Comparison of ENCODE assay signal across 8 mouse cellular contexts in the genomic region with DNA sequence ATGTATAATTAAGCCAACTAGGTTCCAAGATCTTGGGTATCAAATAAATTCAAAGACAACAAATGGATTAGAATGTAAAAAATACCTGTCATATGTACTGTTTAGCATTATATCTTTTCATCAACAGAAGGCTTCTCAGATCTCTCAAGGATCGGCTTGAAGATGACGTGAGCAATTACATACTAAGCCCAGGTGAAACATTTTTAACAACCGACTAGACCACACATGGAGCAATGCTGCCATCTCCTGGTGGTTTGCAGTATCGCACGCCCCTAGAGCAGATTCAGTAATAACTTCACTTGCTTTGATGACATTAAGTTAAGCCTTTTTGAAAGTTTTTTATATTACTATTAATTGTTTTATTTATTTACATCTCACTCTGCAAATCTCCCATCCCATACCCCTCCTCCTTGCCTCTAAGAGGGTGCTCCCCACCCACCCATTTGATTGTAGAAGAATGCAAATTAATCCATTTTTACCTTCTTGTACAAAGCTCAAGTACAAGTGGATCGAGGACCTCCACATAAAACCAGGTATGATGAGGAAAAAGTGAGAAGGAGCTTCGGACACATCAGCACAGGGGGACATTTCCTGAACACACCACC. TPM values are rescaled to one million over a fixed set of nuclear protein-coding genes. Genes with fewer than 3 reads are reported as not detected.
DNase-seq lines count a peak whose midpoint lies in the region; ATAC-seq and TF ChIP-seq lines count a peak whose summit lies in the region.

No protein-coding gene starts in this region.

- no peak for TF ChIP-seq POLR2A in bone marrow macrophage, adult 2 months (IDR thresholded peaks at IDR 0.05; ENCODE audit: borderline replicate concordance, low read depth, low read length)
- TF ChIP-seq POLR2A in embryonic fibroblast, embryonic 13.5 days (IDR thresholded peaks at IDR 0.05; ENCODE audit: low read depth, low read length) = no peak

- intact Hi-C loops in left cerebral cortex, adult 2 months (cut with DNase I) = loop anchor here (1.0 to 10.0 kb wide), 6 partner anchors 88 to 559 kb away; a partner anchor contains a TSS

- no peak overlapping the region for H3K9ac ChIP-seq in kidney, embryonic 15.5 days
- H3K9ac ChIP-seq in hindbrain, postnatal 0 days (replicated peaks; ENCODE audit: low read length) = no peak overlapping the region
- no peak overlapping the region for H3K9ac ChIP-seq in midbrain, embryonic 13.5 days (replicated peaks)

- H3K4me2 ChIP-seq in kidney, embryonic 15.5 days = no peak overlapping the region
- H3K4me2 ChIP-seq in hindbrain, postnatal 0 days (ENCODE audit: low read depth, low read length) = peak overlapping the region; percentile 37
- H3K4me2 ChIP-seq in midbrain, embryonic 13.5 days (replicated peaks) = no peak overlapping the region

- no peaks in the 10 kb centered on the region for H3K4me1 ChIP-seq in kidney, embryonic 15.5 days
- H3K4me1 ChIP-seq in bone marrow macrophage, adult 2 months (ENCODE audit: control insufficient read depth, insufficient read depth, low read length) = no peaks in the 10 kb centered on the region
- no peaks in the 10 kb centered on the region for H3K4me1 ChIP-seq in embryonic fibroblast, embryonic 13.5 days (ENCODE audit: control insufficient read depth, insufficient read depth, low read length)
- no peaks in the 10 kb centered on the region for H3K4me1 ChIP-seq in hindbrain, postnatal 0 days (ENCODE audit: insufficient read depth, low read length)
- H3K4me1 ChIP-seq in midbrain, embryonic 13.5 days (replicated peaks) = no peaks in the 10 kb centered on the region

- H3K27ac ChIP-seq in kidney, embryonic 15.5 days = no peak overlapping the region
- no peak overlapping the region for H3K27ac ChIP-seq in bone marrow macrophage, adult 2 months (ENCODE audit: insufficient read depth, low read depth, low read length)
- H3K27ac ChIP-seq in embryonic fibroblast, embryonic 13.5 days (ENCODE audit: insufficient read depth, low read length) = no peak overlapping the region
- H3K27ac ChIP-seq in hindbrain, postnatal 0 days = no peak overlapping the region
- H3K27ac ChIP-seq in left cerebral cortex, adult 2 months = no peak overlapping the region
- H3K27ac ChIP-seq in midbrain, embryonic 13.5 days = no peak overlapping the region

- no peaks in the 10 kb centered on the region for H3K9me3 ChIP-seq in kidney, embryonic 15.5 days (replicated peaks)
- no peaks in the 10 kb centered on the region for H3K9me3 ChIP-seq in hindbrain, postnatal 0 days (ENCODE audit: low read length)
- no peaks in the 10 kb centered on the region for H3K9me3 ChIP-seq in midbrain, embryonic 13.5 days

- 13% methylated on average over 7 of the region's 7 CpGs for WGBS in kidney, embryonic 15.5 days
- 15% methylated on average over 7 of the region's 7 CpGs for WGBS in hindbrain, postnatal 0 days
- 16% methylated on average over 7 of the region's 7 CpGs for WGBS in midbrain, embryonic 13.5 days

- H3K4me3 ChIP-seq in kidney, embryonic 15.5 days (replicated peaks) = no peak overlapping the region
- no peak overlapping the region for H3K4me3 ChIP-seq in bone marrow macrophage, adult 2 months (ENCODE audit: insufficient read depth, low read length)
- no peak overlapping the region for H3K4me3 ChIP-seq in embryonic fibroblast, embryonic 13.5 days (ENCODE audit: insufficient read depth, low read length)
- H3K4me3 ChIP-seq in hindbrain, postnatal 0 days (ENCODE audit: low read length) = no peak overlapping the region
- H3K4me3 ChIP-seq in left cerebral cortex, adult 2 months = peak overlapping the region; percentile 7; the same call in 1 of the 2 replicates
- H3K4me3 ChIP-seq in midbrain, embryonic 13.5 days (replicated peaks) = no peak overlapping the region

- peak; percentile 61; the same call in 1 of the 2 replicates for TF ChIP-seq CTCF in bone marrow macrophage, adult 2 months (IDR thresholded peaks at IDR 0.05; ENCODE audit: low read depth, low read length)
- TF ChIP-seq CTCF in embryonic fibroblast, embryonic 13.5 days (IDR thresholded peaks at IDR 0.05; ENCODE audit: borderline replicate concordance, insufficient read depth, low read length) = peak; percentile 78; the same call in 1 of the 2 replicates
- peak; percentile 98 for TF ChIP-seq CTCF in hindbrain, postnatal 0 days (IDR thresholded peaks at IDR 0.05; ENCODE audit: low read depth)
- TF ChIP-seq CTCF in left cerebral cortex, adult 2 months (IDR thresholded peaks at IDR 0.05) = peak; percentile 99

- no peak for ATAC-seq in kidney, embryonic 15.5 days (replicated peaks; ENCODE audit: low FRiP score)
- peak; percentile 69 for ATAC-seq in hindbrain, postnatal 0 days
- peak; percentile 60 for ATAC-seq in midbrain, embryonic 13.5 days

- DNase-seq in kidney, adult 18-20 months = peak; percentile 70
- DNase-seq in hindbrain, postnatal 0 days (ENCODE audit: low spot score) = peak; percentile 84
- DNase-seq in left cerebral cortex, adult 2 months (ENCODE audit: extremely low spot score in 1 of 2, low spot score in 2 of 2) = peak; percentile 49 to 68
- peak; percentile 14 to 31 for DNase-seq in spleen, postnatal 36 days (ENCODE audit: low spot score in 2 of 2)

- H3K36me3 ChIP-seq in kidney, embryonic 15.5 days = 0 out of 2 replicates have a peak, but pooled peaks cover 3% of the 10 kb centered on the region
- no peaks in the 10 kb centered on the region for H3K36me3 ChIP-seq in hindbrain, postnatal 0 days (ENCODE audit: insufficient read depth, low read length)
- H3K36me3 ChIP-seq in midbrain, embryonic 13.5 days = peaks cover 3% of the 10 kb centered on the region; the same call in 1 of the 2 replicates

- peaks cover 14% of the 10 kb centered on the region; the same call in 1 of the 2 replicates for H3K27me3 ChIP-seq in kidney, embryonic 15.5 days
- H3K27me3 ChIP-seq in hindbrain, postnatal 0 days (ENCODE audit: insufficient read depth, low read length) = no peaks in the 10 kb centered on the region
- 0 out of 2 replicates have a peak, but pooled peaks cover 6% of the 10 kb centered on the region for H3K27me3 ChIP-seq in midbrain, embryonic 13.5 days

RNA-seq across cellular contexts. Expression of a gene that starts 11.2 kb away (rescaled TPM):
- polyA plus RNA-seq in kidney, embryonic 15.5 days (2015; fragmentation: Nextera tagmentation; extraction: Ambion mirVana) = 13.0 and 14.9 TPM in 2 replicates
- polyA plus RNA-seq in bone marrow macrophage, adult 2 months (2012; ENCODE audit: insufficient read depth, insufficient read length, missing spikeins) = 111 and 118 TPM in 2 replicates
- polyA plus RNA-seq in embryonic fibroblast, embryonic 13.5 days (2011; ENCODE audit: insufficient read length, low read depth, missing spikeins) = 16.2 and 22.2 TPM in 2 replicates
- 2.9 and 3.2 TPM in 2 replicates for total RNA-seq in hindbrain, postnatal 0 days (2014; rRNA removed)
- polyA plus RNA-seq in hindbrain, postnatal 0 days (2015; fragmentation: Nextera tagmentation; extraction: Ambion mirVana) = 4.4 and 5.7 TPM in 2 replicates
- total RNA-seq in left cerebral cortex, adult 2 months (2021) = 1 to 10 TPM; 4.6 to 7.0 TPM
- polyA plus RNA-seq in midbrain, embryonic 13.5 days (2015; fragmentation: Nextera tagmentation; extraction: Ambion mirVana) = 2.6 and 3.4 TPM in 2 replicates

RNA-seq across cellular contexts. Expression of a gene that starts 15.5 kb away (rescaled TPM):
- polyA plus RNA-seq in kidney, embryonic 15.5 days (2015; fragmentation: Nextera tagmentation; extraction: Ambion mirVana) = 50.0 and 54.0 TPM in 2 replicates
- 48.0 and 48.8 TPM in 2 replicates for polyA plus RNA-seq in bone marrow macrophage, adult 2 months (2012; ENCODE audit: insufficient read depth, insufficient read length, missing spikeins)
- polyA plus RNA-seq in embryonic fibroblast, embryonic 13.5 days (2011; ENCODE audit: insufficient read length, low read depth, missing spikeins) = 36.4 and 36.5 TPM in 2 replicates
- total RNA-seq in hindbrain, postnatal 0 days (2014; rRNA removed) = 75.4 and 138 TPM in 2 replicates
- polyA plus RNA-seq in hindbrain, postnatal 0 days (2015; fragmentation: Nextera tagmentation; extraction: Ambion mirVana) = 94.1 and 97.3 TPM in 2 replicates
- total RNA-seq in left cerebral cortex, adult 2 months (2021) = 10 to 100 TPM; 28.2 to 34.3 TPM
- 94.4 and 105 TPM in 2 replicates for polyA plus RNA-seq in midbrain, embryonic 13.5 days (2015; fragmentation: Nextera tagmentation; extraction: Ambion mirVana)

RNA-seq across cellular contexts. Expression of a gene that starts 51.4 kb away (rescaled TPM):
- polyA plus RNA-seq in kidney, embryonic 15.5 days (2015; fragmentation: Nextera tagmentation; extraction: Ambion mirVana) = 6.9 TPM in 2 replicates
- polyA plus RNA-seq in bone marrow macrophage, adult 2 months (2012; ENCODE audit: insufficient read depth, insufficient read length, missing spikeins) = 6.6 and 7.7 TPM in 2 replicates
- polyA plus RNA-seq in embryonic fibroblast, embryonic 13.5 days (2011; ENCODE audit: insufficient read length, low read depth, missing spikeins) = 42.6 and 44.5 TPM in 2 replicates
- 32.0 and 37.6 TPM in 2 replicates for total RNA-seq in hindbrain, postnatal 0 days (2014; rRNA removed)
- polyA plus RNA-seq in hindbrain, postnatal 0 days (2015; fragmentation: Nextera tagmentation; extraction: Ambion mirVana) = 6.3 and 6.6 TPM in 2 replicates
- total RNA-seq in left cerebral cortex, adult 2 months (2021) = 10 to 100 TPM; 45.9 to 48.5 TPM
- 4.6 and 5.0 TPM in 2 replicates for polyA plus RNA-seq in midbrain, embryonic 13.5 days (2015; fragmentation: Nextera tagmentation; extraction: Ambion mirVana)

Comparison
In these comparisons a context has a peak if more than half of its experiments do, and no peak if none do; other contexts are left out.
1. DNase-seq: peak in every context shown above with its lines; median percentile 84 in hindbrain, postnatal 0 days; 70 in kidney, adult 18-20 months; 58 in left cerebral cortex, adult 2 months; 22 in spleen, postnatal 36 days.